Mouse (Mus musculus): ENCODE data around the gene Swt1.
"Not testable (repeated sequence)": the region's sequence is repeated elsewhere in the genome, so short reads cannot be mapped to it uniquely, and the experiment has no call there.

DNA sequence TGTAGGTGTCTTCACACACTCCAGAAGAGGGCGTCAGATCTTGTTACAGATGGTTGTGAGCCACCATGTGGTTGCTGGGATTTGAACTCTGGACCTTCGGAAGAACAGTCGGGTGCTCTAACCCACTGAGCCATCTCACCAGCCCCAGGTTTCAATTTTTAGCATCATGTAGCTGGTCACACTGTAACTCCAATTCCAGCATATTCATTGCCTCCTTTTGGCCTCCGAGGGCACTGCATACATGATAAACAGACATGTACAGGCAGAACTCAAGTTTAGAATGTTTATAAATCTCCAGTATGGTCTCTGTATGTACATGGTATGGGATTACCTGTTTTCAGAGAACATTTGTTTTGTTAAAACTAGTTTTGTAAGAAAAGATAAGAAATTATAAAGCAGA lies 80.0 kb downstream of the Swt1 start:
- not testable (repeated sequence) for TF ChIP-seq CTCF (IDR thresholded peaks at IDR 0.05; ENCODE audit: control insufficient read depth, insufficient read depth, insufficient read length); MYOG (IDR thresholded peaks at IDR 0.05; ENCODE audit: control insufficient read depth, extremely low read depth, insufficient read length)

Data from C2C12 (cell line).